Mouse (Mus musculus): ENCODE results near the gene Diaph2.

Gene Diaph2

DNA sequence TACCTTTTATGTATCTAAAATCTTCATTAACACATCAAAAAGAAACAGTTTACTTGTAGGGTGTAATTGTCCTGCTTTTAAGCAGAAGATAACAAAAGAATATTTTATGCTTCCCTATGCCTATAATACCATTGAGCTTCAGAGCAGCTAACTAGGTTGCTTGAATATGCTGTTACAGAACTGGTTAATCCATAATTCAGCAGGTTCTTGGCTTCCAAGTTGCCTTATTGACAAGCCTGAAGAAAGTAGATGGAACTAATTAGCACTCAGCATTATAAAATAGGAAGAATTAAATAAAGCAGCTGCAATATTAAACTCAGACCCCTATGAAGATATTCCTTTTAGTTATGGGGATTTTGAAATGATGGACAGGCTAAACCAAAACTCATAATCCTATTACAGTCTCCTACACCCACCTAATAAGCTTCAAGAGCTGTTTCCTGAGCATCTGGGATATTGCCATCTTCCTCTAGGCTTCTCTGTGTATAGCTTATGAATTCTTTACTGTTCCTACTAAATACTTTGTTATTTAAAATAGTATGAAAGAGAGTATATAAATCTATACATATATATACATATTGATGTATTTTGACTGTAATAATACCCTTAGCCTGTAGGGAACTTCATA, 601.4 kb downstream of the Diaph2 start:
- DNase-seq: no peak

GRCm38 (mm10) chrX:130351480-130351879, 601.9 kb downstream of the Diaph2 start:
- DNase-seq: no peak

- DNase-seq: no peak
Measured at GRCm38 (mm10) chrX:130393508-130394145, 644.1 kb downstream of the Diaph2 start.

GRCm38 (mm10) chrX:130403214-130403613, 653.7 kb downstream of the Diaph2 start:
- DNase-seq: peak; percentile 68

- DNase-seq: peak; percentile 93
Measured at GRCm38 (mm10) chrX:130407471-130407870, 657.9 kb downstream of the Diaph2 start.

DNA sequence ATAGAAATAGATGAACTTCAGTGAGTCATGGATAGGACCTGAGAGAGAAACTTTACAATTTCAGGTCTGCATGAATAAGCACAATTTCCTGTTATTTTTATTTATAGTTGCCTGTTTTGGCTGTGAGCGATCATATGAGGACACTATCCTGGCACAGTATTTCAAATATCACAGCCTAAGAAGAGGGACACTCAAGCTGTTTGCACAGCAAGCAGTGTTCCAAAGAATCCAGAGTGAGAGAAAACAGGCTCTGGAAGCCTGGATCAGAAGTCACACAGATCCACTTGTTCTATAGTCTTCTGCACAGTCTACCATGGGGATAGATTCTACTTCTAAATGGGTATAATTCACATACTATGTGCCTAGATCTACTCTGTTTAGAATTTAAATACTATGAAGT, 659.4 kb downstream of the Diaph2 start:
- peak; percentile 80 for DNase-seq

DNA sequence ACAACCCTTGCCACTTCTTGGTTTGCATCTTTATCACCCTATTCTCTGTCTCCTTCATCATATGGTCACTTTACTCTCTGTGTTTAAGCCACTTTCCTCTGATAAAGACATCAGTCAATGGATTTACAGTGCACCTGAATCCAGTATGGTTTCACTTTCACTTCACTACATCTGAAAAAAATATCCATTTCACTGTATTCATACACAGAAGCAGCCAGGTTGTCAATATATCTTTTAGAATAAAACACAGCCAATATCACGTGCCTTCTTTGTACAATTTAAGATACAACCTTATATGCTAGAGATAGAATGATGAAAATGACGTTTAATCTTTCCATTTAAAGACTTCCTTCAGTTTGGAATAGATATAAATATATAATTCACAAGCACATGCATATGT, 673.6 kb downstream of the Diaph2 start:
- no peak for DNase-seq

DNA sequence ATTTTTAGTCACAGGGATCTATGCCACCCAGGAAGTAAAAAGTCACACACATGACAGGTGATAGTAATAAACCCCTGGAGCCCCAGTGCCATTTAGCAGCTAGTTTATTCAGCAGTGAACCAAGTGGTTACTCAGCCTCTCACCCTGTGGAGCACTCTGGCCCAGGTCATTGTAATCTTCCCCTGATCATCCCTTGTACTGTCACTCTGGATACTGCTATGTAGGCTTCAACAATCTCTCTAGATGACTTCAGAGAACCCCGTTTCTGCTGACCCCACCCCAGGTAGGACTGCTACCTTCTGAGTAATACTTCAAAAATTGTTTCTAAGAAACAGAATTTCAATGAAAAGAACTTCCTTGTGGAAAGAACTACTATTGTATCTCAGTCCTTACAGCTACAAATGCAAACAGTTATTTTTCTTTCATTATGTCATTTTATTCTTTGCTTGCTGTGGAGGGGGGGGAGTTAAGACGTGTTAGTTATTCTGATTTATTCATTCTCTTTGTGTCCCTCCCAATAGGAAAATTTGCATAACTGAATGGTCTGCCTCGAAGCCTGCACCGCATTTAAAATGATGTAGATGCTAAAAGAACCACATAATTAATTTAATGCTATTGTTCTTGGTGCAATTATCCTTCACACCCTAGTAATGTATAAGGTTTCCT, 702.4 kb downstream of the Diaph2 start:
- DNase-seq: no peak

GRCm38 (mm10) chrX:130452488-130452823, 702.9 kb downstream of the Diaph2 start:
- DNase-seq: no peak

DNA sequence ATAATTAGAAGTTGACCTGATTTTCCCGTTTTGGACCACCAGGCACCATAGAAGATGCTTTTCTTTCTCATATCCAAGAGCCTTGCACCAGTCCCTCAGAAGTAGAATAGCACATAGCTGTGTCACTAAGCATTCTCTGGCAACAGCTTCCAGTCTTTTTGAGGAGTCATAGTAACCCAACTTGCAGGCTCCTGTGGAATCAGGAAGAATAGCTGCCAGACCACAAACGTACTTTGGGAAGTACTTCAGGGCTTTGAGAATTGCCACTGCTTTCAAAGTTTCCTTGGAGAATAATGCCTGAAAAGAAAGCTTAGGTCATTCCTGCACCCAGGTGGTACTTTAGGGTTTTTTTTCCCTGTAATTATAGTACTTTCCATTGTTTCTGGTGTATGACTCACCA, 723.6 kb downstream of the Diaph2 start:
- DNase-seq: no peak

GRCm38 (mm10) chrX:130480877-130481276, 731.3 kb downstream of the Diaph2 start:
- DNase-seq: no peak

GRCm38 (mm10) chrX:130502680-130503464, 753.3 kb downstream of the Diaph2 start:
- DNase-seq: no peak

DNA sequence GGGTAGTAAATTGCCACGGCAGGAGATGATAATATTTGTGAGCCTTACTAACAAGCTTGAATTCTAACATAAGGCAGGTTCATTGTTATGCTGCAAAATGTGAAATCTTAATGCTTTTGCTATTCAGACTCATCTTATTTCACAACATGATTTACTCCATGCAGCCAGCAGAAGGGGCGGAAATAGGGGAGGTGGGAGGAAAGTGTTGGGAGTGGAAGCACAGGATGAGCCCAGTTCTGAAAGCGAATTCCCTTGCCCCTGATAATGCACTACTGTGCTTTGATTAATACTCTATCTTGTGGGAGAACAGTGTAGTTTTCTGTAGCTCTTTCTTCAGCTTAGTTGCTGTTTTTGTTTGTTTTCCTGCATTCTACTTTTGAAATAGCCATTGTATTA, 753.9 kb downstream of the Diaph2 start:
- DNase-seq: no peak

DNA sequence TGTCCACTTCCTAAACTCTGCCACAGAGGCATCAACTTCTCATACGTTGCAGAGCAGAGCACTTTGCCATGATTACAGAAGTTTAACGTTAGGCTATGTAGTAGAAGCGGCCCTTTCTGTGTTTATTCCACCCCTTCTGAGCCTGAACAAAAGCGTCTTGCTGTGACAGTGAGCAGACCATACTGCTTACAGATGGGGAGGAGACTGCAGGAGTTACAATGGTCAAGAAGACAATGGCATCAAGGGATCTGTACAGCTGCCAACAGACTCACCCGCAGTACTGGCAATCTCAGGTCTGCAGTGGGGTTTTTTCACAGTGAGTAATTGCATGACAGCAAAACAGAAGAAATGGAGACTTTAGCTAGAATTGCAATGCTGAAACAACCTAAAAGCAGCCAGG, 756.1 kb downstream of the Diaph2 start:
- DNase-seq: no peak
